Mouse (Mus musculus) megakaryocyte-erythroid progenitor cell, adult 5-6 weeks (primary cell): ENCODE measurements at regions not wholly inside any gene's neighbourhood (a gene's known extent, or its start where the extent isn't known, plus 50 kb on each side); places are given as distances from the start of the nearest gene placed in this dataset.

ENCODE experiments used
- ATAC-seq: replicated peaks from 2 replicates; pipeline ENCODE4 v1.8.0; 2016; ENCODE audit warnings: mild to moderate bottlenecking, inconsistent platforms; ENCODE audit not compliant: severe bottlenecking, poor library complexity, low FRiP score, low TSS enrichment

- ATAC-seq: no peak
Measured at GRCm38 (mm10) chr1:111699030-111699732, 165.5 kb downstream of the Dsel start.

- no peak for ATAC-seq
Measured at GRCm38 (mm10) chr1:111660950-111661349, 203.8 kb downstream of the Dsel start.

- peak; percentile 67; the same call in 1 of the 2 replicates for ATAC-seq
Measured at GRCm38 (mm10) chr1:111660099-111660670, 204.5 kb downstream of the Dsel start.

- no peak for ATAC-seq
Measured at GRCm38 (mm10) chr1:111633860-111634460, 230.8 kb downstream of the Dsel start.
